Mouse (Mus musculus) heart, adult 10 weeks (tissue): Measurements from ENCODE around the gene Armc10. TPM values are rescaled to one million over a fixed set of nuclear protein-coding genes. Genes with fewer than 3 reads are reported as not detected.

ENCODE experiments used
- polyA plus RNA-seq: library from polyadenylated mRNA; stranded (reverse); fragments of 350-450 nt; fragmentation: Illumina TruSeq; extraction: RNeasy Lipid Tissue Mini Kit (QIAGEN cat#74804); gene quantifications from one replicate; pipeline ENCODE4 v1.2.3, GENCODE M21; 2014; ENCODE audit warnings: low read depth, low replicate concordance

Armc10 gene
- polyA plus RNA-seq, result 9.1 TPM

DNA sequence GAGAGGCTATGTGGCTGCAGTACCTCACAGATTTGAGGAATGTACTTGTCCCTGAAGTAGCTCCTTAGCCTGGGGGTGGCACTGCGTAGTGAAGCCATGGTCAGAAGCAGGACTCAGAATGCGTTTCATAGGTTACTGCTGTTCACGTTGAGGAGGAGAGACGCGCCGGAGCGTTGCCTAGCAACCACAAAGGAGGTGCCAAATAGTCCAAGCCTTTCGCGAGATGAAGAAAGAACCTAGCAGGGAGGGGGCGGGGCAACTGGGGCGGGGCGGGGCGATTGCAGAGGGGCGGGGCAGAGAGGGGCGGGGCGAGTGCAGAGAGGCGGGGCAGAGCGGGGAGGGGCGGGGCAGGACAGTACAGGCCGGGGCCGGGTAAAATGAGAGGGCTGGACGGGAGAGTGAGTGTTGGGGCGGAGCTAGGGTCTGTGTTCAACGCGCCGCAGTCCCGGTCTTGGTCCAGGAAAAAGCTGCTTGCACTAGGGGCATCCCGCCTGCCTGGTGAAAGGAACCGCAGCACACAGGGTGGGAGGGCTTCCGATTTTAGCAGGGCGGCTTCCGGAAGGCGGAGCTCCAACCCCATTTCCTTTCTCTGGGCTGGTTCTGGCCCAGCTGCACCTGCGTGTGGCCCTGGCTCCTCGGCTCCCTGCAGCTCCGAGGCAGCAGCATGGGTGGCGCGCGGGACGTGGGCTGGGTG, at the start of gene Armc10, which contains the start of gene Fbxl13:
TSS of gene Armc10 (plus strand) at position 375 of the 694 bp plus-strand sequence.
TSS of gene Fbxl13 (minus strand) at position 196 of the 694 bp plus-strand sequence.

DNA sequence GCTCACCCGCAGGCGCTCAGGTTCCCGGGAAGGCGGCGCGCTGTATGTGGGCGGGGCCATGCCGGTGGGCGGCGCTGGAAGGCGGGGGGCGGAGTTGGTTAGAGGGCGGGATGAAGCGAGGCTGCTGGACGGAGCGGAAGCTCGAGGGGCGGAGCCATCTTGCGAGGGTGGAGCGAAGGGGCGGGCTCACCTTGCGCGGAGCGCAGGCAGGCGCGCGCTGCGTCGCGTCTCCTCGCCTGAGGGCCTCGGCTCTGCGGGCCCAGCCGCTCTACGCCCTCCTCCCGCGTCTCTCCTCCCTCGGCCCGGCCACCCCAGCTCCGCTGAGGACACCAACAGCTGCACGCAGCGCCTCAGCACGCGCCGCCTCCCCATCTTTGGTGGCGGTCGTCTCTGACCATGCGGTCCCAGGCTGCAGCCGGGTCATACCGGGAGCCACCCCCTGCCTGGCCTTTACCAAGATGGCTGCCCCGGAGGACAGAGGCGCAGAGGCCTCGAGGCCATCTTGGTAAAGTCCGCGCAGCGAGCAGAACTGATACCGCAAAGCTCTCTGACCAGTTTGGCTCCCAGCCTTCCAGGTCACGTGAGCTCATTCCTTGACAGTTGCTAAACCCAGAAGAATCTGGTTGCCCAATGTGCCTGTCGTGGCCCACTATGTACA, 55.9 kb downstream of the Armc10 start, which contains the start of gene Napepld:
TSS of gene Napepld (minus strand) at position 46 of the 658 bp plus-strand sequence.

Other genes starting within 250 kb of the Armc10 start
- gene Ccdc146, start 221.1 kb upstream of the Armc10 start, polyA plus RNA-seq, result 7.6 TPM
- gene Fam185a, start 220.9 kb upstream of the Armc10 start, polyA plus RNA-seq, result 15.5 TPM
- gene Lrrc17, start 102.3 kb upstream of the Armc10 start, polyA plus RNA-seq, result 4.5 TPM
- gene Fbxl13, start 179 bp upstream of the Armc10 start, polyA plus RNA-seq, result not detected
- gene Napepld, start 55.6 kb downstream of the Armc10 start, polyA plus RNA-seq, result 4.1 TPM
- 229 TPM for gene Pmpcb, start 91.3 kb downstream of the Armc10 start, polyA plus RNA-seq
- gene Dnajc2, start 139.4 kb downstream of the Armc10 start, polyA plus RNA-seq, result 31.6 TPM
- 118 TPM for gene Psmc2, start 139.5 kb downstream of the Armc10 start, polyA plus RNA-seq
- gene Slc26a5, start 219.8 kb downstream of the Armc10 start, polyA plus RNA-seq, result not detected